Mouse (Mus musculus) megakaryocyte, embryonic 14.5 days (primary cell): ENCODE results near the gene Brca1. TPM values are rescaled to one million over a fixed set of nuclear protein-coding genes. Genes with fewer than 3 reads are reported as not detected.
A peak's percentile ranks its signal among the peaks of the same experiment; 100 is the strongest.

Experiments used
- H3K27me3 ChIP-seq: replicated peaks from 2 replicates; pipeline ENCODE3; 2012; ENCODE audit warnings: inconsistent platforms
- H3K36me3 ChIP-seq: replicated peaks from 2 replicates; pipeline ENCODE3; 2012; ENCODE audit warnings: low read length, inconsistent platforms, mixed read lengths
- H3K4me1 ChIP-seq: 2 replicates; pipeline ENCODE4 v1.6.1; 2012; ENCODE audit warnings: inconsistent platforms
- H3K4me3 ChIP-seq: replicated peaks from 2 replicates; pipeline ENCODE3; 2012; ENCODE audit warnings: moderate library complexity, mild to moderate bottlenecking, inconsistent platforms
- H3K9me3 ChIP-seq: 2 replicates; pipeline ENCODE4 v1.6.1; 2012; ENCODE audit warnings: inconsistent platforms
- FLI1 ChIP-seq: IDR thresholded peaks from 2 replicates; pipeline ENCODE4 v1.6.1; 2012; ENCODE audit warnings: low read length, inconsistent platforms, mixed read lengths
- GATA1 ChIP-seq: IDR thresholded peaks from 3 replicates; pipeline ENCODE4 v1.6.1; 2012; ENCODE audit warnings: mixed read lengths, low read length, inconsistent platforms, borderline replicate concordance
- polyA plus RNA-seq: library from polyadenylated mRNA; stranded (reverse); fragments of >175 nt; gene quantifications from 2 replicates; pipeline ENCODE4 v1.2.3, GENCODE M21; 2012; ENCODE audit warnings: low replicate concordance; ENCODE audit not compliant: insufficient read depth

The Brca1 gene
- polyA plus RNA-seq, 1 experiment: 1.9 TPM

- TF ChIP-seq FLI1 (no peak), GATA1 (no peak)
- no peaks in the 10 kb centered on the region for H3K9me3 ChIP-seq
- H3K36me3 ChIP-seq: peaks cover 36% of the 10 kb centered on the region
- no peaks in the 10 kb centered on the region for H3K27me3 ChIP-seq
- H3K4me1 ChIP-seq: peaks cover 20% of the 10 kb centered on the region
- no peak overlapping the region for H3K4me3 ChIP-seq
Measured at GRCm38 (mm10) chr11:101548526-101548925, 3.2 kb downstream of the Brca1 start.

GRCm38 (mm10) chr11:101544132-101544531 lies 7.6 kb downstream of the Brca1 start:
- Histone ChIP-seq H3K9me3 (no peaks in the 10 kb centered on the region), H3K4me3 (peak overlapping the region; percentile 6), H3K4me1 (peaks cover 10% of the 10 kb centered on the region), H3K36me3 (peaks cover 57% of the 10 kb centered on the region), H3K27me3 (no peaks in the 10 kb centered on the region)
- TF ChIP-seq GATA1 (no peak), FLI1 (no peak)

GRCm38 (mm10) chr11:101543533-101543932 lies 8.2 kb downstream of the Brca1 start:
- TF ChIP-seq GATA1 (no peak), FLI1 (no peak)
- Histone ChIP-seq H3K4me1 (peaks cover 10% of the 10 kb centered on the region), H3K27me3 (no peaks in the 10 kb centered on the region), H3K9me3 (no peaks in the 10 kb centered on the region), H3K4me3 (peak overlapping the region; percentile 44), H3K36me3 (peaks cover 56% of the 10 kb centered on the region)

- no peaks in the 10 kb centered on the region for H3K27me3 ChIP-seq
- peaks cover 80% of the 10 kb centered on the region for H3K36me3 ChIP-seq
- H3K4me3 ChIP-seq: no peak overlapping the region
- H3K9me3 ChIP-seq: no peaks in the 10 kb centered on the region
- H3K4me1 ChIP-seq: no peaks in the 10 kb centered on the region
- no peak for TF ChIP-seq GATA1
- no peak for TF ChIP-seq FLI1
Measured at GRCm38 (mm10) chr11:101526686-101527085, 25.1 kb downstream of the Brca1 start.

- Histone ChIP-seq H3K9me3 (no peaks in the 10 kb centered on the region), H3K4me3 (no peak overlapping the region), H3K4me1 (no peaks in the 10 kb centered on the region), H3K27me3 (no peaks in the 10 kb centered on the region), H3K36me3 (peaks cover 75% of the 10 kb centered on the region)
- TF ChIP-seq GATA1: no peak
- TF ChIP-seq FLI1: no peak
Measured at GRCm38 (mm10) chr11:101525936-101526595, 25.7 kb downstream of the Brca1 start.

DNA sequence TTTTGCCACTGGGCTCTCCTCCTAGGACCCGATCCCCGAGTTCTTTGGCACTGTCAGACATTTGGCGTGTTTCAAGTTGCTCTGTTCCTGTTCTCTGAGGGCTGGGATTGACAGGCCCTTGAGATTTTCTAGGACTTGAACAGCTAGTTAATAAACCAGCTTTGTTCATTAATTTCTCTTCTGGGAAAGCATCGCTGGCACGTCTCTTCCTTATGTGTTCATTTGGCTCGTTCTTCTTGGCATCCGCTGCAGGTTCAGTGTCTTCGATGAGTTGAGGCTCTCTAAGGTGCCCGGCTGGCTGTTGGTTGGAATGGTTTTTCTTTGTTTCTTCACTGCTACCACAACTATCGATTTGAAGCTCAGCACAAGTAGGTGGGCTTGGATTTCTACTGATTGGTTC lies 26.7 kb downstream of the Brca1 start:
- Histone ChIP-seq H3K9me3 (no peaks in the 10 kb centered on the region), H3K27me3 (no peaks in the 10 kb centered on the region), H3K4me1 (no peaks in the 10 kb centered on the region), H3K4me3 (no peak overlapping the region), H3K36me3 (peaks cover 67% of the 10 kb centered on the region)
- TF ChIP-seq GATA1 (no peak), FLI1 (no peak)

DNA sequence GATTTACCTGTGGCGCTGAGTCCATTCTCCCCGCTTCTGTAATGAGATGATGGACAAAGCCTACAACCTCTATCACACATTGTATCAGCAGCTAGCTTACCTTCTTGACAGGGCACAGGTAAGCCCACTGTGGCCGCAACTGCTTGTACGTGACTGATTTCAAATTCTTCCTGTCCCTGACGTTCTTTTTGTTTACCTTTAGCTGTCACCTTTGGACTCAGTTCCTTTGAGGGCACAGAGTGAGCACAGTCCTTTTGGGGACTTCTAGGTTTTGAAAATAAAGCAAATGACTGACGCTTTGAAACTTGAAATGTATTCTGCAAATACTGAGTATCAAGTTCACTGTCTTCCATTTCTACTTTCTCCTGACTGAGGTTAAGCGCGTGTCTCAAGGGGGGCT lies 27.3 kb downstream of the Brca1 start:
- Histone ChIP-seq H3K36me3 (peaks cover 69% of the 10 kb centered on the region), H3K4me1 (no peaks in the 10 kb centered on the region), H3K27me3 (no peaks in the 10 kb centered on the region), H3K9me3 (no peaks in the 10 kb centered on the region), H3K4me3 (no peak overlapping the region)
- no peak for TF ChIP-seq FLI1
- no peak for TF ChIP-seq GATA1

DNA sequence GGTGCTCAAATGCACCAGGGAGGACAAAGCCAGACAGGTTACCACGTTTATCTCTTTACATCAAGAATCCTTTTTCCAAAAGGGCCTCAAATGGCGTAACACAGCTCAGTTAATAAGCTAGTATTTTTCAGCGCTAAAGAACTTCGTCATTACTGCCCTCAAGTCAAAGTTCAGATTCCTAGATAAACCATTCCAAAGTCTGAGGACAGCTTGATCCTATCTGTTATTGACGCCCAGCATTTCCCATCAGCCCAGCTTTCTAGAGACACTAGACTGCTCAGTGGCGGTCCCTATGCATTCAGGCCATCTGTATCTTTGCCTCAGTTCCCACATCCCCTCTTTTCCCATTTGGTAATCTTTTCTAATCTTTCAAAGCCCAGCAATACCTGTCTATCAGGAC lies 32.4 kb downstream of the Brca1 start:
- Histone ChIP-seq H3K9me3 (no peaks in the 10 kb centered on the region), H3K4me3 (no peak overlapping the region), H3K27me3 (no peaks in the 10 kb centered on the region), H3K36me3 (peaks cover 53% of the 10 kb centered on the region), H3K4me1 (no peaks in the 10 kb centered on the region)
- TF ChIP-seq GATA1 (no peak), FLI1 (no peak)

DNA sequence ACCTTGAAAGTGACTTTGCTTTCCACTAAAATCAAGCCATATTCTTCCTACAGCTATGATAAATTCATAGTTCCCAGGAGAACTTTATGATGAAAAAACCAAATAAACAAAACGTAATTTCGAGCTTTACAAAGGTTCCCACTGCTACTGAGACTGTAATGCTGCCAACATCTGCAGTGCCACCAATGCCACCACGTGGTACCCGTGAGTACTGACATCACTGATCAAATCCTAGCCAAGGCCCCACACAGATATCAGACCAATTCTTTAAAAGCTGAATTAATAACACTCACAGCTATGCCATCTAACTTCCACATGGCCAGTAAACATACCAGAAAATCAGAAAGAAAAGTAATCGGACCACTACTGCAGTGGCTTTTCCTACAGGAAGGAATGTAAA lies 32.8 kb downstream of the Brca1 start:
- Histone ChIP-seq H3K27me3 (no peaks in the 10 kb centered on the region), H3K4me1 (no peaks in the 10 kb centered on the region), H3K9me3 (no peaks in the 10 kb centered on the region), H3K36me3 (peaks cover 53% of the 10 kb centered on the region), H3K4me3 (no peak overlapping the region)
- TF ChIP-seq GATA1 (no peak), FLI1 (no peak)

- H3K4me1 ChIP-seq: no peaks in the 10 kb centered on the region
- peaks cover 82% of the 10 kb centered on the region for H3K36me3 ChIP-seq
Measured at GRCm38 (mm10) chr11:101507090-101507489, 44.7 kb downstream of the Brca1 start.

More at GRCm38 (mm10) chr11:101507090-101507489, 44.7 kb downstream of the Brca1 start:
- TF ChIP-seq FLI1 (no peak), GATA1 (no peak)
- no peak overlapping the region for H3K4me3 ChIP-seq
- no peaks in the 10 kb centered on the region for H3K27me3 ChIP-seq
- no peaks in the 10 kb centered on the region for H3K9me3 ChIP-seq
